15 mouse cellular contexts compared by ENCODE assay signal in genomic region chr11:55682351-55682961, GRCm38 (mm10).
DNase-seq lines count a peak whose midpoint lies in the region; TF ChIP-seq lines count a peak whose summit lies in the region.
"Had no signal": no experiment of that assay in that cellular context is flagged by ENCODE, and none has a peak within 500 bp of the region (broad histone marks: within the 10 kb centered on the region; RNA-seq: fewer than 3 reads in every experiment).

No protein-coding gene starts in this region.

- TF ChIP-seq POLR2A in kidney, adult 2 months (IDR thresholded peaks at IDR 0.05; ENCODE audit: low read depth, low read length): no peak
- TF ChIP-seq POLR2A in CH12.LX (IDR thresholded peaks at IDR 0.05; ENCODE audit: low read depth, low read length): no peak

- H3K4me1 ChIP-seq in kidney, adult 2 months (ENCODE audit: control insufficient read depth, insufficient read depth, low read length): no peaks in the 10 kb centered on the region
- H3K4me1 ChIP-seq in CH12.LX (ENCODE audit: control insufficient read depth in 1 of 2, insufficient read depth in 2 of 2): no peaks in the 10 kb centered on the region
- H3K4me1 ChIP-seq: forebrain, embryonic 13.5 days; heart, embryonic 13.5 days; limb, embryonic 15.5 days had no signal

- H3K36me3 ChIP-seq in kidney, adult 2 months (ENCODE audit: control insufficient read depth, insufficient read depth, low read length): no peaks in the 10 kb centered on the region
- H3K36me3 ChIP-seq in CH12.LX (replicated peaks in 1 of 2; ENCODE audit: control insufficient read depth in 1 of 2, insufficient read depth in 1 of 2, low read length in 1 of 2): no peaks in the 10 kb centered on the region
- H3K36me3 ChIP-seq: heart, embryonic 13.5 days; limb, embryonic 15.5 days had no signal

- no peaks in the 10 kb centered on the region for H3K9me3 ChIP-seq in CH12.LX (replicated peaks; ENCODE audit: low read length)
- H3K9me3 ChIP-seq: forebrain, embryonic 13.5 days; heart, embryonic 13.5 days; limb, embryonic 15.5 days had no signal

- in situ Hi-C loops in CH12.LX (cut with MboI; ENCODE audit: low pct_ligation_motif_present, low pct_unique_long_range_greater_than_20kb, low sequenced_read_pairs): no loop called here

- peak; percentile 10 for DNase-seq in kidney, adult 2 months
- DNase-seq in kidney, adult 11 months: no peak
- DNase-seq in CH12.LX (ENCODE audit: extremely low read depth): peak; percentile 3
- peak; percentile 2 for DNase-seq in Muller cell, postnatal 12 days (ENCODE audit: inconsistent ontology term)
- DNase-seq in kidney, postnatal 4 days: peak; percentile 64 to 67
- no peak for DNase-seq in left cerebral cortex, postnatal 10 days (ENCODE audit: extremely low spot score in 1 of 2, low spot score in 2 of 2)
- no peak for DNase-seq in urinary bladder, adult 18-20 months (ENCODE audit: low spot score in 2 of 2)
- DNase-seq: lung, postnatal 36 days; spleen, adult 18-20 months; thymus, postnatal 14 days had no signal

- no peak for TF ChIP-seq EP300 in CH12.LX (IDR thresholded peaks at IDR 0.05; ENCODE audit: low read length)

- H3K4me2 ChIP-seq in CH12.LX (ENCODE audit: insufficient read depth, low read depth, poor library complexity, severe bottlenecking): no peak overlapping the region
- H3K4me2 ChIP-seq: forebrain, embryonic 13.5 days; heart, embryonic 13.5 days; limb, embryonic 15.5 days had no signal

- dilution Hi-C loops in CH12.LX (cut with MboI; ENCODE audit: extremely low pct_ligation_motif_present, extremely low pct_unique_long_range_greater_than_20kb, low sequenced_read_pairs): no loop called here

- WGBS in kidney, adult 2 months: 22% methylated on average over 10 of the region's 10 CpGs

- no peaks in the 10 kb centered on the region for H3K27me3 ChIP-seq in kidney, adult 2 months (replicated peaks; ENCODE audit: control insufficient read depth, insufficient read depth, low read length)
- H3K27me3 ChIP-seq in CH12.LX (replicated peaks): peaks cover 69% of the 10 kb centered on the region
- H3K27me3 ChIP-seq: forebrain, embryonic 13.5 days; heart, embryonic 13.5 days; limb, embryonic 15.5 days; Patski had no signal

- no peaks in the 10 kb centered on the region for H3K79me2 ChIP-seq in CH12.LX (replicated peaks; ENCODE audit: control insufficient read depth, extremely low read depth, insufficient read depth, poor library complexity, severe bottlenecking)

- TF ChIP-seq CTCF in kidney, adult 2 months (conservative IDR thresholded peaks at IDR 0.05; ENCODE audit: insufficient read depth, insufficient read length, low read depth, low read length): no peak
- TF ChIP-seq CTCF in CH12.LX (conservative IDR thresholded peaks at IDR 0.05 in 1 of 2, IDR thresholded peaks at IDR 0.05 in 1 of 2; ENCODE audit: low read depth in 2 of 2, low read length in 2 of 2): no peak

- no peak overlapping the region for H3K4me3 ChIP-seq in kidney, adult 2 months (ENCODE audit: insufficient read depth, low read depth, low read length)
- no peak overlapping the region for H3K4me3 ChIP-seq in CH12.LX (replicated peaks in 1 of 3; ENCODE audit: low read depth in 2 of 3, low read length in 2 of 3, poor library complexity in 1 of 3)
- H3K4me3 ChIP-seq: forebrain, embryonic 13.5 days; heart, embryonic 13.5 days; layer of hippocampus, adult 2 months; limb, embryonic 15.5 days had no signal

- no peak for TF ChIP-seq RAD21 in CH12.LX (IDR thresholded peaks at IDR 0.05; ENCODE audit: low read depth, low read length)

- intact Hi-C loops in left cerebral cortex, postnatal 10 days (cut with DNase I): no loop called here

- H3K27ac ChIP-seq in kidney, adult 2 months (ENCODE audit: insufficient read depth, low read depth, low read length): no peak overlapping the region
- no peak overlapping the region for H3K27ac ChIP-seq in CH12.LX (ENCODE audit: insufficient read depth, low read depth)
- H3K27ac ChIP-seq: forebrain, embryonic 13.5 days; heart, embryonic 13.5 days; layer of hippocampus, adult 2 months; limb, embryonic 15.5 days had no signal

- H3K9ac ChIP-seq in CH12.LX (ENCODE audit: insufficient read depth, low read depth): no peak overlapping the region
- H3K9ac ChIP-seq: forebrain, embryonic 13.5 days; heart, embryonic 13.5 days; limb, embryonic 15.5 days had no signal

TF ChIP-seq in CH12.LX, 34 proteins besides CTCF, POLR2A, EP300 and RAD21:
- TF ChIP-seq JUN (IDR thresholded peaks at IDR 0.05; ENCODE audit: insufficient read depth, low read depth, low read length) (no peak), GABPA (IDR thresholded peaks at IDR 0.05; ENCODE audit: insufficient replicate concordance, low read depth, low read length) (no peak), MXI1 (IDR thresholded peaks at IDR 0.05; ENCODE audit: low read depth, low read length) (no peak), ZKSCAN1 (IDR thresholded peaks at IDR 0.05; ENCODE audit: borderline replicate concordance, low read depth, low read length) (no peak), CHD2 (IDR thresholded peaks at IDR 0.05; ENCODE audit: low read length) (no peak), MEF2A (IDR thresholded peaks at IDR 0.05; ENCODE audit: borderline replicate concordance, low read depth, low read length) (no peak), RCOR1 (conservative IDR thresholded peaks at IDR 0.05; ENCODE audit: low read depth, low read length) (no peak)
TF ChIP-seq in CH12.LX: peak in this region for 0.

Comparison
In these comparisons a context has a peak if more than half of its experiments do, and no peak if none do; other contexts are left out.
1. DNase-seq: peak in kidney, adult 2 months (single experiment), CH12.LX (single experiment), Muller cell, postnatal 12 days (single experiment) and kidney, postnatal 4 days (2 of 2); none in kidney, adult 11 months (single experiment), left cerebral cortex, postnatal 10 days (0 of 2) and urinary bladder, adult 18-20 months (0 of 2).